17 mouse cellular contexts compared by ENCODE assay signal in genomic region chr9:58428795-58429194, GRCm38 (mm10). TPM values are rescaled to one million over a fixed set of nuclear protein-coding genes. Genes with fewer than 3 reads are reported as not detected.
DNase-seq lines count a peak whose midpoint lies in the region; ATAC-seq and TF ChIP-seq lines count a peak whose summit lies in the region.
"Had no signal": no experiment of that assay in that cellular context is flagged by ENCODE, and none has a peak within 500 bp of the region (broad histone marks: within the 10 kb centered on the region; RNA-seq: fewer than 3 reads in every experiment).

No protein-coding gene starts in this region.

- no peaks in the 10 kb centered on the region for H3K36me3 ChIP-seq in heart, embryonic 11.5 days (ENCODE audit: control insufficient read depth, insufficient read depth, low read length)
- H3K36me3 ChIP-seq: embryonic facial prominence, embryonic 10.5 days; embryonic facial prominence, embryonic 12.5 days; forebrain, embryonic 15.5 days had no signal

- no peak overlapping the region for H3K9ac ChIP-seq in heart, embryonic 11.5 days (ENCODE audit: low read depth, low read length)
- H3K9ac ChIP-seq: embryonic facial prominence, embryonic 12.5 days; forebrain, embryonic 13.5 days; forebrain, embryonic 15.5 days; forebrain, postnatal 0 days had no signal

- TF ChIP-seq CTCF in cerebellum, adult 2 months (IDR thresholded peaks at IDR 0.05; ENCODE audit: borderline replicate concordance, insufficient read depth, low read depth, low read length) = no peak

- H3K4me1 ChIP-seq in cerebellum, adult 2 months (ENCODE audit: control insufficient read depth, insufficient read depth, low read length) = peaks cover 5% of the 10 kb centered on the region; the same call in 1 of the 2 replicates
- no peaks in the 10 kb centered on the region for H3K4me1 ChIP-seq in heart, embryonic 11.5 days (ENCODE audit: control insufficient read depth, insufficient read depth, low read length)
- H3K4me1 ChIP-seq: embryonic facial prominence, embryonic 10.5 days; embryonic facial prominence, embryonic 12.5 days had no signal

- H3K27ac ChIP-seq in cerebellum, adult 2 months (ENCODE audit: insufficient read depth, low read length) = no peak overlapping the region
- no peak overlapping the region for H3K27ac ChIP-seq in heart, embryonic 11.5 days (ENCODE audit: low read depth, low read length)
- H3K27ac ChIP-seq: embryonic facial prominence, embryonic 10.5 days; embryonic facial prominence, embryonic 12.5 days; forebrain, embryonic 13.5 days; forebrain, embryonic 15.5 days had no signal

- H3K4me3 ChIP-seq in cerebellum, adult 2 months (replicated peaks; ENCODE audit: insufficient read depth, low read depth, low read length) = no peak overlapping the region
- no peak overlapping the region for H3K4me3 ChIP-seq in heart, embryonic 11.5 days (ENCODE audit: low read depth, low read length)
- H3K4me3 ChIP-seq: embryonic facial prominence, embryonic 10.5 days; embryonic facial prominence, embryonic 12.5 days; forebrain, embryonic 13.5 days; forebrain, embryonic 15.5 days had no signal

- ATAC-seq in heart, embryonic 11.5 days (replicated peaks; ENCODE audit: insufficient number of reproducible peaks, low FRiP score, low TSS enrichment) = no peak
- ATAC-seq: forebrain, embryonic 13.5 days; forebrain, embryonic 15.5 days; forebrain, postnatal 0 days had no signal

- DNase-seq in cerebellum, adult 2 months = peak; percentile 33 to 53
- no peak for DNase-seq in cerebellum, adult 9-10 months
- DNase-seq in cerebellum, postnatal 25 days = peak; percentile 45 to 63
- no peak for DNase-seq in cerebellum, adult 11 months
- peak; percentile 53 for DNase-seq in brain, adult 2 months (ENCODE audit: low read depth, low spot score)
- DNase-seq: adrenal gland, postnatal 10 days; adrenal gland, postnatal 25 days; forebrain, postnatal 0 days had no signal

- H3K9me3 ChIP-seq in heart, embryonic 11.5 days (replicated peaks; ENCODE audit: control insufficient read depth, low read length) = no peaks in the 10 kb centered on the region
- H3K9me3 ChIP-seq: embryonic facial prominence, embryonic 10.5 days; embryonic facial prominence, embryonic 12.5 days; forebrain, embryonic 13.5 days; forebrain, embryonic 15.5 days had no signal

- H3K27me3 ChIP-seq in cerebellum, adult 2 months (ENCODE audit: control insufficient read depth, insufficient read depth, low read length) = no peaks in the 10 kb centered on the region
- H3K27me3 ChIP-seq in heart, embryonic 11.5 days (ENCODE audit: control insufficient read depth, insufficient read depth, low read length) = no peaks in the 10 kb centered on the region
- H3K27me3 ChIP-seq: forebrain, embryonic 13.5 days; forebrain, embryonic 15.5 days had no signal

- TF ChIP-seq POLR2A in cerebellum, adult 2 months (IDR thresholded peaks at IDR 0.05; ENCODE audit: borderline replicate concordance, insufficient read depth, low read length) = no peak

- WGBS in cerebellum, adult 2 months = 33% methylated on average over 7 of the region's 7 CpGs
- WGBS in heart, embryonic 11.5 days (ENCODE audit: insufficient replicate concordance) = 83% methylated on average over 7 of the region's 7 CpGs

- H3K4me2 ChIP-seq in heart, embryonic 11.5 days = no peak overlapping the region
- H3K4me2 ChIP-seq: embryonic facial prominence, embryonic 12.5 days; forebrain, embryonic 13.5 days; forebrain, embryonic 15.5 days had no signal

RNA-seq across cellular contexts. Expression of gene Tbc1d21, which starts 58.5 kb away (rescaled TPM):
- not detected in 2 replicates for polyA plus RNA-seq in cerebellum, adult 2 months (2012; rRNA removed)
- not detected in 2 replicates for polyA plus RNA-seq in heart, embryonic 11.5 days (2014; fragmentation: Nextera tagmentation; extraction: Ambion mirVana)
- polyA plus RNA-seq: adrenal gland, adult 2 months; C2C12; cortical plate, adult 2 months; embryonic facial prominence, embryonic 10.5 days; embryonic facial prominence, embryonic 12.5 days; forebrain, embryonic 11.5 days; forebrain, embryonic 13.5 days; forebrain, embryonic 15.5 days; forebrain, postnatal 0 days had no signal

RNA-seq across cellular contexts. Expression of gene Insyn1, which starts 59.6 kb away (rescaled TPM):
- polyA plus RNA-seq in cerebellum, adult 2 months (2012; rRNA removed) = 147 and 149 TPM in 2 replicates
- 0.82 and 1.6 TPM in 2 replicates for polyA plus RNA-seq in heart, embryonic 11.5 days (2014; fragmentation: Nextera tagmentation; extraction: Ambion mirVana)

Comparison
In these comparisons a context has a peak if more than half of its experiments do, and no peak if none do; other contexts are left out.
1. DNase-seq: peak in cerebellum, adult 2 months (2 of 2), cerebellum, postnatal 25 days (2 of 2) and brain, adult 2 months (single experiment); none in cerebellum, adult 9-10 months (single experiment) and cerebellum, adult 11 months (single experiment).
2. RNA of gene Insyn1, which starts 59.6 kb away (polyA plus RNA-seq): 147 to 149 TPM in cerebellum, adult 2 months; 0.82 to 1.6 TPM in heart, embryonic 11.5 days; every median in the first group is over 10 times any median in the second.